Mouse (Mus musculus) 3134 (cell line): ENCODE measurements around the gene Yars.
A peak's percentile ranks its signal among the peaks of the same experiment; 100 is the strongest.
"Not testable (repeated sequence)": the region's sequence is repeated elsewhere in the genome, so short reads cannot be mapped to it uniquely, and the experiment has no call there.

Experiments
- DNase-seq: peaks from one replicate; pipeline ENCODE4 v3.0.0-alpha.2; 2011; ENCODE audit warnings: low spot score; ENCODE audit not compliant: insufficient read length; ENCODE audit errors: extremely low read depth

The Yars gene

DNA sequence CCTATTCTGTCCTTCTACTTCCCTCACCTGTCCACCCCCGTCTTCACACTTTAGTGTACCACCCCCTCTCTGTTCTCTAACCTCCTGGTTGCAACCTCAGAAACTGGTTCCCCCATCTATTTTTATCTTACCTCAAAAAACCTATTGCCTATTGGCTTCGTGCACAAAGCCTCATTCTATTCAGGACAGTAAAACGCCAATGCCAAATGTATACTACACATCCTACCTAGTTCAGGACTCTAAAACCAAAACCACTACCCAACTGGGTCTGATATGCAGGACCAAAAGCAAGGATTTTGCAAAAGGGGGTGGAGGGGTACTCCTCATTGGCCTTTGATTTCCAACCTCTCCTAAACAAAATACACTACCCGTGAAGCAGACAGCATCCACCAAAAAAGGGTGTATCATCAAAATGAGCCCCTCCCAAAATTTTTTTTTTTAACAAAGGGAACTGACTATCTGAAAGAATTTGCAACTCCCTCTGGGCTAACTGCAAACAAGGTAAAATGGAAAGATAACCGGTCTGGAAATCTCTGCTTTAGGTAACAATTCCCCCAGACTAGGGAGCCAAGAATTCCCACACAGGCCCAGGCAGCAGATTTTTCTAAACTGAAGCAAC is 1.4 kb upstream of the Yars start:
- DNase-seq: no peak

DNA sequence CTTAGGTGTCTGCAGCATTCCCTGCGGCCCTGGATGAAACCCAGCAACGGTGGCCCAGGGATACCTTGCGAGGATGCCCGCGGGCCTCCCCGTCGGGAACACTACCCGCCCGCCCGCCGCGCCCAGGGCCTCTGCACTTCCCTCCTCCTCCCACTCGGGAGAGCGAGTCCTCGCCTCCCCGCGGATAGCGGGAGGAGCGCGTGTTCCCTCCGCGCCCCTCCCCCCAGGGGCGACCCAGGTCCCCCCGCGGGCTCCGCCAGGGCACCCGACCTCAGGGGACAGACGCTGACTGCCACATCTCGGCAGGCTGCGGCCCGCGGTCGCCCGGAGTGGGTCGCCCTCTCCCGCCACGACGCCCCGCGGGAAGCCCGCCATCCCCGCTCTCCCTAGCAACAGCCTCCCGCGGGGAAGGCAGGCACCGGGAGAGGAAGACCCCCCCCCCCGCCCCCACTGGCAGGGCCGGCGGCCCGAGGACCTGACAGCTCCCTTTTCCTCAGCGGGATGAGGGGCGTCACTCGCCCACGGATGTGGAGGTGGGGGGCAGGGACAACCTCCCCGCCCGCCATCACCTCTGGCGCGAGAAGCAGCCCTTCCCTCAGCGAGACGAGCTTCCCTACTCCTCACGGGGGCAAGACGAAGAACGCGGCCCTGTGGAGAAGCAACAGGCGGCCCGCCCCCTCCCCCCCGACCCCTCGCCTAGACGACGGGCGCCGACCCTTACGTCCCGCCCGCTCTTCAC is 588 bp upstream of the Yars start:
- peak; percentile 74 for DNase-seq

GRCm38 (mm10) chr4:129190538-129190937 is 978 bp downstream of the Yars start:
- DNase-seq: peak; percentile 14

DNA sequence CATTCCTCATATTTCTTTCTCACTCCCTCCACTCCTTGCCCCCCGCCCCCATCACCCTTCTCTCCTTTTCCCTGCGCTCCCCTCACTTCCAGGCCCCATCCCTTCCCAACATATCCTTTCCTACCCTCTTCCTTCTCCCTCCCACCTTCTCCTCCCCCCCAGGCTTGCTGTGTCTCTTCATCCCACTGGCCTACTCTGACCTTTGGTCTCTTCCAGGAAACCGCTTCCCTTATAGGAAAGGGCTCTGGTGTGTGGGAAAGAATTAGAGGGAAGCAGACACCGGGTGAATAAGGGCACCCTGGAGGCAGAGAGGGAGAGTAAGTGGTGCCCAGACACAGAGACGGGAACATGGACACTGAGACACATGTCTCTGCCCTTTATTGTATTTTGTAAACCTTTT is 2.1 kb downstream of the Yars start:
- DNase-seq: no peak

- no peak for DNase-seq
Observed at GRCm38 (mm10) chr4:129194280-129194679, 4.7 kb downstream of the Yars start.

GRCm38 (mm10) chr4:129197514-129197913 is 8.0 kb downstream of the Yars start:
- DNase-seq: no peak

- DNase-seq: peak; percentile 83
Observed at GRCm38 (mm10) chr4:129204655-129205054, 15.1 kb downstream of the Yars start.

DNA sequence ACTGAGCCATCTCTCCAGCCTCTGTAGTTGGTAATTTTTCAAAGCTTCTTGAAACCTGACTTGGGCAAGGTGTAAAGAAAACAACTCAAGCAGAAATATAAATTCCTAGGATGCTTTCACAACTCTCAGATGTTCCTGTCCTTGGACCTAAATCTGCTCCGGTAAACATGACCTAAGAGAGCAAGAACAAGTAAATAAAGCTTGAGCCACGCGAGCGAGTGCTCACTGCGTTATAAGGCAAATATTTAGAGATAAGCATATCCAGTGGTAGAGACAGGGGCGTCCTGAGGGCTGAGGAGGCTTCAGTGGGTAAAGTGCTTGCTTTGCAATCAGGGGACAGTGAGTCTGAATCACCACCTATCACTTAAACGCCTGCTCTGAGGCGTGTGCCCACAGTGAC is 17.2 kb downstream of the Yars start:
- no peak for DNase-seq

- no peak for DNase-seq
Observed at GRCm38 (mm10) chr4:129209504-129209903, 19.9 kb downstream of the Yars start.

DNA sequence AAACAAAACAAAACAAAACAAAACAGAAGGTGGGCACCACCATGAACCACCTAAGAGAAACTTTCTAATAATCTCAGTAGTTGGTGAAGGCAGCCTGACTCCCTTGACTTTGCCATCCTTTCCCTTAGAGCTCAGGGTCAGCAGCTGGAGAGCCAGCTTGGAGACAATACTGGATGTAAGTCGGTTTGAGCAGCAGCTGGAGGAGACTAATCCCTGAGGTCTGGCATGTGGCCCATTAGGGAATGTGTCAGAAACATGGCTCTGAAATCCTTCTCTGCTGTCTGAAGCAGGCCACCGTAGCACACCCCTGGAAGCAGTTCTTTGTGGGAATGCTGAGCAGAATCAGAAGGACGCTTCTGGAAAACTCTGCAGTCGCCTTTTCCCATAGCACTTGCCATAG is 21.9 kb downstream of the Yars start:
- DNase-seq: no peak

GRCm38 (mm10) chr4:129212486-129212885 is 22.9 kb downstream of the Yars start:
- DNase-seq: not testable (repeated sequence)

DNA sequence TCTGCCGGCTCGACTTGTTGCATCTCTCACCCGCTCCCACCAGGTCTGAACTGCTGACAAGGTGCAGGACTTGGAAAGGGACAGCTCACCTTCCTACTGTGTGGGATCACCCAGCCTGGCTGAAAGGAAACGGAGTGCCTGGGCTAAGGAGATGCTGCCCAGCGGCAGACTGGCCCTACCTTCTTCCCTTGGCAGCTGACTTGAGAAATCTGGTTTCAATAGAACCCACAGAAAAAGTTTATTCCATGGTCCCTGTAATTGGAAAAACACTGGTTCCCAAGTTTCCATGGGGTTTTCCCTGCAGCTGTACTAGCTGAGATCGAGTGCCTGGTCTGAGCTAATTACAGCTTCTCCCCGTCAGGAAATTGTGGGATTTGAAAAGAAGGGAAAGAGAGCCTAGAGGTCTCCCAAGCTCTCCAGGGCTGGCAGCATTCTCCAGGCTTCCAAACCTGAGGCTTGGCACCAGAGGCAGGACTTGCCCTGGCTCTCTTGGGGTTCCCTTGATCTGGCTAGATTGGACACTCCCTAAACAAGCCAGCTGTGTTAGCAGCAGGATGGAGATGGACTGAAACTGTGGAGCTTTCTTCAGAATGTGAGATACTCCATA is 29.1 kb downstream of the Yars start:
- no peak for DNase-seq

GRCm38 (mm10) chr4:129219198-129219597 is 29.6 kb downstream of the Yars start:
- no peak for DNase-seq

DNA sequence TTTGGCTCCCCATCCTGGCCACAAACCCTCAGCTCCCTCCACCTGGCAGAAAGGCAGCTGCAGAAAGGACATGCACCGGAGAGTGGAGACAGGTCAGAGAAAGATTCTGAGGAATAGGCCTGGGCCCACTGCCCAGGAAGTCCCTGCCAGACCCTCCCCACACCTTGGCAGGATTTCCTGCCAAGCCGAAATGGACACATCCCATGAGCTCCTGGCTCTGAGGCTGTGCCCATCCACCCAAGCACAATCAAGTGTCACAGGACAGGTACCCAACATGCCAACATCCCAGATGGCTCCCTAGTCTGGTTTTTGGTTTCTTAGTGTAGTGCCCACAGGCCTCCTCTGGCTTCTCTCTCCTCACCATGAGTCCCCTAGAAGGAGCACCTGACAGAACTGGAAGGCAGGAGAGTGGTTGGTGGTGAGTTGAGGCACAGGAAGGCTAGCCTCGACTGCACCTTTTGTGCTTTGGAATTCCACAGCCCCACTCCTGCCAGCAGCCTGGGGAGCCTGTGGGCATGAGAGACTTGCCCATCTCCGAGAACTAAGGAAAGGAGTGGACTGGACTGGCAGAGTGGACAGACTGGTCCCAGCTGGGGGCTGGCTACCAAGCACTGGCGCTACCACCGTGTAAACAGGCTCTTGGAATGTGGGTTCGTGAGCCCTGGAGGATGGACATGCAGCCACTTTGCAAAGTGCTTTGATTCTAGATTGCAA is 31.0 kb downstream of the Yars start:
- no peak for DNase-seq

GRCm38 (mm10) chr4:129221097-129222010 is 31.8 kb downstream of the Yars start:
- no peak for DNase-seq

GRCm38 (mm10) chr4:129222019-129222925 is 32.7 kb downstream of the Yars start:
- no peak for DNase-seq

- DNase-seq: no peak
Observed at GRCm38 (mm10) chr4:129223421-129224281, 34.1 kb downstream of the Yars start.

DNA sequence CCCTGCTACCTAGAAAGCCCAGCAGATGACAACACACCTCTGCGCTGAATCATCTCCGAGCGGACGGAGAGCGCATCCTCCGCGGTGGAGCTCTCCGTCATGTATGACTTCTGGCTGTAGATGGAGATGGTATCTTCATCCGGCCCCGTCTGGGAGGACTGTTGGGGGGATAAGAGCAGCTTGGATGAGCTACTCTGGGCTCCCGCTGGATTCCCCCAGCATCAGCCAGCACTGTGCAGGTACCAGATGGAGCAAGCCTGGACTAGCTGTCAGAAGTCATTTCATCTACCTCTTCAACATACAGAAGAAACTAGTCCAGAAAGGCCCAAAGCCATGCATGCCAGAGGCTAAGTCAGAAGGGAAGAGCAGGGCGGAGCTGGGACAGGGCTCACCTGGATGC is 35.8 kb downstream of the Yars start:
- DNase-seq: no peak
